Mouse (Mus musculus): ENCODE results near the gene Eif3b.

Eif3b gene

DNA sequence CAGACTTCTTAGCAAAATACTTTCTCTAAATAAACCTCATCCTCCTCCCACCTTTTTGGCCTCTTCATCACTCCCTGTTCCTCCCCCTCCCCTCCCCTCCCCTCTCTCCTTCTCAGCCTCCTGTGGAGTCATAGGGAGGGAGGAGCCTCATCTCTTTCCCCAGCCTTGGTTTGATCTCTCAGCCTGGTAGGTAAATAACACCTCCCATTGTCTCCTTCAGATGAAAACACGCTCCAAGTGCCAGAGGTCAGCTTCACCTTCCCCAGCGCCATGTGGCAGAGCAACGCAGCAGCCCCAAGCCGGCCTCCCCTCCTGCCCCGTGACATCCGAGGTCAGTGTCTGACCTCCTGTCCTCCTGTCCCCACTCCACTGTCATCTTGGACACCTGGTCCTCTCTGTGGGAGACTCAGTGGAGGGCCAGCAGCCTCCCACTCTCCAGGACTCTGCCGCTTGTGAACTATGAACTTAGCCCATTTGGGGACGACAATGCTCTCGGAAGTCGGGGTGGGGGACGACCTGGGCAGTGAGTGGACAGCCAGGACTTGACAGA is 73.6 kb downstream of the Eif3b start:
- no peak for DNase-seq
